Mouse (Mus musculus): ENCODE measurements around the gene 6430548M08Rik. TPM values are rescaled to one million over a fixed set of nuclear protein-coding genes. Genes with fewer than 3 reads are reported as not detected.

6430548M08Rik gene
- polyA plus RNA-seq, 1 experiment from 2014 or later = 3.0 TPM

- no peak overlapping the region for H3K9ac ChIP-seq (replicated peaks)
- 37% methylated on average over 6 of the region's 6 CpGs for WGBS
- no peak for ATAC-seq (ENCODE audit: insufficient number of reproducible peaks, insufficient read depth, low FRiP score, low TSS enrichment, low read depth)
- H3K27me3 ChIP-seq = peaks cover 28% of the 10 kb centered on the region; the same call in 1 of the 2 replicates
- H3K4me2 ChIP-seq = no peak overlapping the region
- 0 out of 2 replicates have a peak, but pooled peaks cover 14% of the 10 kb centered on the region for H3K4me1 ChIP-seq (replicated peaks)
- no peak overlapping the region for H3K4me3 ChIP-seq (replicated peaks)
- H3K27ac ChIP-seq = no peak overlapping the region
- H3K9me3 ChIP-seq = no peaks in the 10 kb centered on the region
- H3K36me3 ChIP-seq = no peaks in the 10 kb centered on the region
Observed at GRCm38 (mm10) chr8:120124261-120124660, 10.3 kb downstream of the 6430548M08Rik start.

GRCm38 (mm10) chr8:120124836-120125389 lies 11.0 kb downstream of the 6430548M08Rik start:
- H3K4me2 ChIP-seq = no peak overlapping the region
- no peaks in the 10 kb centered on the region for H3K36me3 ChIP-seq
- no peak overlapping the region for H3K4me3 ChIP-seq (replicated peaks)
- 64% methylated on average over 7 of the region's 7 CpGs for WGBS
- peaks cover 24% of the 10 kb centered on the region; the same call in 1 of the 2 replicates for H3K27me3 ChIP-seq
- 0 out of 2 replicates have a peak, but pooled peaks cover 14% of the 10 kb centered on the region for H3K4me1 ChIP-seq (replicated peaks)
- H3K27ac ChIP-seq = no peak overlapping the region; the same call in 1 of the 2 replicates
- H3K9ac ChIP-seq (replicated peaks) = no peak overlapping the region
- ATAC-seq (ENCODE audit: insufficient number of reproducible peaks, insufficient read depth, low FRiP score, low TSS enrichment, low read depth) = no peak
- no peaks in the 10 kb centered on the region for H3K9me3 ChIP-seq

- ATAC-seq (ENCODE audit: insufficient number of reproducible peaks, insufficient read depth, low FRiP score, low TSS enrichment, low read depth) = no peak
Observed at GRCm38 (mm10) chr8:120126357-120127161, 12.6 kb downstream of the 6430548M08Rik start.

GRCm38 (mm10) chr8:120129547-120129946 lies 15.6 kb downstream of the 6430548M08Rik start:
- Histone ChIP-seq H3K4me3 (replicated peaks) (no peak overlapping the region), H3K9me3 (no peaks in the 10 kb centered on the region), H3K27ac (no peak overlapping the region), H3K27me3 (peaks cover 20% of the 10 kb centered on the region; the same call in 1 of the 2 replicates), H3K9ac (replicated peaks) (no peak overlapping the region), H3K4me1 (replicated peaks) (0 out of 2 replicates have a peak, but pooled peaks cover 6% of the 10 kb centered on the region), H3K4me2 (no peak overlapping the region), H3K36me3 (no peaks in the 10 kb centered on the region)
- WGBS = 58% methylated on average over 4 of the region's 4 CpGs
- no peak for ATAC-seq (ENCODE audit: insufficient number of reproducible peaks, insufficient read depth, low FRiP score, low TSS enrichment, low read depth)

More at GRCm38 (mm10) chr8:120126357-120127161, 12.6 kb downstream of the 6430548M08Rik start:
- 0 out of 2 replicates have a peak, but pooled peaks cover 7% of the 10 kb centered on the region for H3K4me1 ChIP-seq (replicated peaks)
- no peak overlapping the region for H3K4me3 ChIP-seq (replicated peaks)
- H3K27me3 ChIP-seq = peaks cover 21% of the 10 kb centered on the region; the same call in 1 of the 2 replicates
- H3K27ac ChIP-seq = 0 out of 2 replicates have a peak overlapping the region, but pooled peaks have one; percentile 4
- H3K4me2 ChIP-seq = no peak overlapping the region
- H3K9ac ChIP-seq (replicated peaks) = no peak overlapping the region
- WGBS = 52% methylated on average over 14 of the region's 14 CpGs
- no peaks in the 10 kb centered on the region for H3K36me3 ChIP-seq
- no peaks in the 10 kb centered on the region for H3K9me3 ChIP-seq

- ATAC-seq (ENCODE audit: insufficient number of reproducible peaks, insufficient read depth, low FRiP score, low TSS enrichment, low read depth) = no peak
- Histone ChIP-seq H3K4me3 (replicated peaks) (no peak overlapping the region), H3K27ac (no peak overlapping the region), H3K4me1 (replicated peaks) (no peaks in the 10 kb centered on the region), H3K4me2 (no peak overlapping the region), H3K9ac (replicated peaks) (no peak overlapping the region), H3K27me3 (peaks cover 20% of the 10 kb centered on the region; the same call in 1 of the 2 replicates), H3K9me3 (no peaks in the 10 kb centered on the region), H3K36me3 (no peaks in the 10 kb centered on the region)
- 83% methylated on average over 8 of the region's 8 CpGs for WGBS
Observed at GRCm38 (mm10) chr8:120131158-120131557, 17.2 kb downstream of the 6430548M08Rik start.

GRCm38 (mm10) chr8:120133169-120133568 lies 19.2 kb downstream of the 6430548M08Rik start:
- Histone ChIP-seq H3K9me3 (no peaks in the 10 kb centered on the region), H3K4me1 (replicated peaks) (no peaks in the 10 kb centered on the region), H3K4me3 (replicated peaks) (no peak overlapping the region), H3K9ac (replicated peaks) (no peak overlapping the region), H3K27ac (no peak overlapping the region), H3K36me3 (no peaks in the 10 kb centered on the region), H3K27me3 (0 out of 2 replicates have a peak, but pooled peaks cover 3% of the 10 kb centered on the region), H3K4me2 (no peak overlapping the region)
- WGBS = 81% methylated on average over 7 of the region's 7 CpGs
- ATAC-seq (ENCODE audit: insufficient number of reproducible peaks, insufficient read depth, low FRiP score, low TSS enrichment, low read depth) = no peak

- Histone ChIP-seq H3K27ac (no peak overlapping the region), H3K9me3 (no peaks in the 10 kb centered on the region), H3K4me2 (no peak overlapping the region), H3K36me3 (no peaks in the 10 kb centered on the region), H3K9ac (replicated peaks) (no peak overlapping the region), H3K27me3 (peaks cover 14% of the 10 kb centered on the region; the same call in 1 of the 2 replicates), H3K4me3 (replicated peaks) (no peak overlapping the region), H3K4me1 (replicated peaks) (no peaks in the 10 kb centered on the region)
- WGBS = 91% methylated on average over 7 of the region's 7 CpGs
- ATAC-seq (ENCODE audit: insufficient number of reproducible peaks, insufficient read depth, low FRiP score, low TSS enrichment, low read depth) = no peak
Observed at GRCm38 (mm10) chr8:120135687-120136086, 21.7 kb downstream of the 6430548M08Rik start.

GRCm38 (mm10) chr8:120136618-120137017 lies 22.7 kb downstream of the 6430548M08Rik start:
- Histone ChIP-seq H3K4me1 (replicated peaks) (no peaks in the 10 kb centered on the region), H3K4me2 (no peak overlapping the region), H3K36me3 (no peaks in the 10 kb centered on the region), H3K27me3 (peaks cover 16% of the 10 kb centered on the region; the same call in 1 of the 2 replicates), H3K9ac (replicated peaks) (no peak overlapping the region), H3K27ac (no peak overlapping the region), H3K9me3 (no peaks in the 10 kb centered on the region), H3K4me3 (replicated peaks) (no peak overlapping the region)
- 65% methylated on average over 7 of the region's 7 CpGs for WGBS
- ATAC-seq (ENCODE audit: insufficient number of reproducible peaks, insufficient read depth, low FRiP score, low TSS enrichment, low read depth) = no peak

- Histone ChIP-seq H3K4me3 (replicated peaks) (no peak overlapping the region), H3K27ac (no peak overlapping the region), H3K9me3 (no peaks in the 10 kb centered on the region), H3K27me3 (peaks cover 13% of the 10 kb centered on the region; the same call in 1 of the 2 replicates), H3K36me3 (no peaks in the 10 kb centered on the region), H3K4me2 (no peak overlapping the region), H3K9ac (replicated peaks) (no peak overlapping the region), H3K4me1 (replicated peaks) (no peaks in the 10 kb centered on the region; the same call in 1 of the 2 replicates)
- WGBS = 46% methylated on average over 2 of the region's 2 CpGs
- no peak for ATAC-seq (ENCODE audit: insufficient number of reproducible peaks, insufficient read depth, low FRiP score, low TSS enrichment, low read depth)
Observed at GRCm38 (mm10) chr8:120138958-120139357, 25.0 kb downstream of the 6430548M08Rik start.

GRCm38 (mm10) chr8:120140769-120141168 lies 26.8 kb downstream of the 6430548M08Rik start:
- H3K4me1 ChIP-seq (replicated peaks) = peaks cover 13% of the 10 kb centered on the region
- no peaks in the 10 kb centered on the region for H3K9me3 ChIP-seq
- H3K4me3 ChIP-seq (replicated peaks) = no peak overlapping the region
- H3K27me3 ChIP-seq = peaks cover 13% of the 10 kb centered on the region; the same call in 1 of the 2 replicates
- 0 out of 2 replicates have a peak overlapping the region, but pooled peaks have one; percentile 27 for H3K9ac ChIP-seq (replicated peaks)
- no peak overlapping the region for H3K4me2 ChIP-seq
- no peaks in the 10 kb centered on the region for H3K36me3 ChIP-seq
- WGBS = 65% methylated on average over 3 of the region's 3 CpGs
- H3K27ac ChIP-seq = no peak overlapping the region
- no peak for ATAC-seq (ENCODE audit: insufficient number of reproducible peaks, insufficient read depth, low FRiP score, low TSS enrichment, low read depth)

All from limb, embryonic 12.5 days (tissue).